Mouse (Mus musculus): ENCODE measurements around the gene Cbx1.

GRCm38 (mm10) chr11:96747555-96747954 is 41.4 kb upstream of the Cbx1 start:
- no peak for TF ChIP-seq POLR2A (IDR thresholded peaks at IDR 0.05; ENCODE audit: control insufficient read depth, extremely low read depth, insufficient read depth, low read length, poor library complexity)
- TF ChIP-seq CTCF (IDR thresholded peaks at IDR 0.05; ENCODE audit: borderline replicate concordance, control insufficient read depth, extremely low read depth, insufficient read depth, low read length, poor library complexity), result no peak

Data from thymus, adult 2 months (tissue).